Mouse (Mus musculus): Measurements from ENCODE around the gene Utp18.

The Utp18 gene

GRCm38 (mm10) chr11:93852546-93852945 lies 33.0 kb downstream of the Utp18 start:
- no peaks in the 10 kb centered on the region for H3K27me3 ChIP-seq (ENCODE audit: insufficient read depth, low read length)
- no peaks in the 10 kb centered on the region for H3K36me3 ChIP-seq (ENCODE audit: insufficient read depth, low read length)
- H3K4me3 ChIP-seq (replicated peaks; ENCODE audit: low read length), result no peak overlapping the region
- TF ChIP-seq NANOG (IDR thresholded peaks at IDR 0.05; ENCODE audit: borderline replicate concordance, low read length) (no peak), POU5F1 (IDR thresholded peaks at IDR 0.05; ENCODE audit: borderline replicate concordance, low read length) (no peak), CTCF (conservative IDR thresholded peaks at IDR 0.05; ENCODE audit: low read length) (no peak)
- no peaks in the 10 kb centered on the region for H3K4me1 ChIP-seq (replicated peaks; ENCODE audit: low read depth, low read length)
- H3K9me3 ChIP-seq (ENCODE audit: low read length), result no peaks in the 10 kb centered on the region

- H3K9me3 ChIP-seq (ENCODE audit: low read length), result no peaks in the 10 kb centered on the region
Observed at GRCm38 (mm10) chr11:93847342-93847741, 38.2 kb downstream of the Utp18 start.

DNA sequence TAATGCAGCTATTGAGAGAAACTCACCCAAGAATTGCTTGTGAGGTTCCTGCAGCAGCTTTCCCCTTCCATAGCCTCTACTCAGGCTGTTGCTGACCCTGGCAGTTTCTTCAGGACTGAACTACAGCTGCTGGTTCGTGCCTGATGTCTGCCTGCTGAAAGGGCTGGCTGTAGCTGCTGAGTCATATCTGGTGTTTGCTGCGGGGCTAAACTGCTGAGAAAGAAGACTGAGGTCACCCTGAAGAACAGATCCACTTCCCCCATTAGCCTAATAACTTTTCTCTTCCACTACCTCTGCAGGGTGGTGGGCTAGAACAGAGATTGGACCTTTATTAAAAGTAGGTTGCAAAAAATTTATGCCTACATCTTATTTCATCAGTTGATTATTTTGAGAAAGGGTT lies 49.8 kb downstream of the Utp18 start:
- TF ChIP-seq POU5F1 (IDR thresholded peaks at IDR 0.05; ENCODE audit: borderline replicate concordance, low read length), result no peak
- no peak for TF ChIP-seq NANOG (IDR thresholded peaks at IDR 0.05; ENCODE audit: borderline replicate concordance, low read length)
- TF ChIP-seq CTCF (conservative IDR thresholded peaks at IDR 0.05; ENCODE audit: low read length), result no peak
- Histone ChIP-seq H3K4me3 (replicated peaks; ENCODE audit: low read length) (no peak overlapping the region), H3K4me1 (replicated peaks; ENCODE audit: low read depth, low read length) (no peaks in the 10 kb centered on the region), H3K27me3 (ENCODE audit: insufficient read depth, low read length) (no peaks in the 10 kb centered on the region; the same call in 1 of the 2 replicates), H3K9me3 (ENCODE audit: low read length) (no peaks in the 10 kb centered on the region), H3K36me3 (ENCODE audit: insufficient read depth, low read length) (no peaks in the 10 kb centered on the region)

More at GRCm38 (mm10) chr11:93847342-93847741, 38.2 kb downstream of the Utp18 start:
- no peak for TF ChIP-seq POU5F1 (IDR thresholded peaks at IDR 0.05; ENCODE audit: borderline replicate concordance, low read length)
- no peak for TF ChIP-seq NANOG (IDR thresholded peaks at IDR 0.05; ENCODE audit: borderline replicate concordance, low read length)
- no peak for TF ChIP-seq CTCF (conservative IDR thresholded peaks at IDR 0.05; ENCODE audit: low read length)
- no peak overlapping the region for H3K4me3 ChIP-seq (replicated peaks; ENCODE audit: low read length)
- no peaks in the 10 kb centered on the region for H3K36me3 ChIP-seq (ENCODE audit: insufficient read depth, low read length)
- 0 out of 2 replicates have a peak, but pooled peaks cover 4% of the 10 kb centered on the region for H3K27me3 ChIP-seq (ENCODE audit: insufficient read depth, low read length)
- H3K4me1 ChIP-seq (replicated peaks; ENCODE audit: low read depth, low read length), result no peaks in the 10 kb centered on the region

DNA sequence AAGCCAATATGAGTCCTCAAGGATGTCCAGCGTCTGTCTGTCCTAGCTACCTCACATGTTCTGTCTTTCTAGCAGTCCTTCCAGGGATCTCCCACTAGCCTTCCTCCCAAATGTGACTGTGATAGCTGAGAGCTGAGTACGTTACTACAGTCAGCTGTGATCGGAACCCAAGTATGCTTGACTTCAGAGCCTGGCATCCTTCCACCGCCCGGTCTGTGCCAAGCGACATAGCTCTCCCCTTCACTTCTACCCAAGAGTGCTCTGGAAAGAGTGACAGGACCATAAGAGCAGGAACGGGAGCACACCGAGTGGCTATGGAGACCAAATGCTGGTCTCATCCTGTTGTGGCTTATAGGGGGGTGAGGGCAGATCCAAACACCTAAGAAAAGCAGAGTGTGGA lies 55.6 kb downstream of the Utp18 start:
- no peaks in the 10 kb centered on the region for H3K4me1 ChIP-seq (replicated peaks; ENCODE audit: low read depth, low read length)
- no peaks in the 10 kb centered on the region; the same call in 1 of the 2 replicates for H3K27me3 ChIP-seq (ENCODE audit: insufficient read depth, low read length)
- no peaks in the 10 kb centered on the region for H3K9me3 ChIP-seq (ENCODE audit: low read length)
- TF ChIP-seq NANOG (IDR thresholded peaks at IDR 0.05; ENCODE audit: borderline replicate concordance, low read length) (no peak), CTCF (conservative IDR thresholded peaks at IDR 0.05; ENCODE audit: low read length) (no peak), POU5F1 (IDR thresholded peaks at IDR 0.05; ENCODE audit: borderline replicate concordance, low read length) (no peak)
- no peak overlapping the region for H3K4me3 ChIP-seq (replicated peaks; ENCODE audit: low read length)
- no peaks in the 10 kb centered on the region for H3K36me3 ChIP-seq (ENCODE audit: insufficient read depth, low read length)

- H3K9me3 ChIP-seq (ENCODE audit: low read length), result no peaks in the 10 kb centered on the region
- no peaks in the 10 kb centered on the region; the same call in 1 of the 2 replicates for H3K27me3 ChIP-seq (ENCODE audit: insufficient read depth, low read length)
- no peaks in the 10 kb centered on the region for H3K4me1 ChIP-seq (replicated peaks; ENCODE audit: low read depth, low read length)
- TF ChIP-seq CTCF (conservative IDR thresholded peaks at IDR 0.05; ENCODE audit: low read length), result no peak
- TF ChIP-seq POU5F1 (IDR thresholded peaks at IDR 0.05; ENCODE audit: borderline replicate concordance, low read length), result no peak
- TF ChIP-seq NANOG (IDR thresholded peaks at IDR 0.05; ENCODE audit: borderline replicate concordance, low read length), result no peak
- H3K36me3 ChIP-seq (ENCODE audit: insufficient read depth, low read length), result no peaks in the 10 kb centered on the region
- H3K4me3 ChIP-seq (replicated peaks; ENCODE audit: low read length), result no peak overlapping the region
Observed at GRCm38 (mm10) chr11:93829327-93829679, 56.3 kb downstream of the Utp18 start.

GRCm38 (mm10) chr11:93828619-93829326 lies 56.8 kb downstream of the Utp18 start:
- Histone ChIP-seq H3K4me1 (replicated peaks; ENCODE audit: low read depth, low read length) (no peaks in the 10 kb centered on the region), H3K27me3 (ENCODE audit: insufficient read depth, low read length) (no peaks in the 10 kb centered on the region; the same call in 1 of the 2 replicates), H3K9me3 (ENCODE audit: low read length) (no peaks in the 10 kb centered on the region), H3K36me3 (ENCODE audit: insufficient read depth, low read length) (no peaks in the 10 kb centered on the region), H3K4me3 (replicated peaks; ENCODE audit: low read length) (no peak overlapping the region)
- TF ChIP-seq POU5F1 (IDR thresholded peaks at IDR 0.05; ENCODE audit: borderline replicate concordance, low read length), result no peak
- no peak for TF ChIP-seq CTCF (conservative IDR thresholded peaks at IDR 0.05; ENCODE audit: low read length)

DNA sequence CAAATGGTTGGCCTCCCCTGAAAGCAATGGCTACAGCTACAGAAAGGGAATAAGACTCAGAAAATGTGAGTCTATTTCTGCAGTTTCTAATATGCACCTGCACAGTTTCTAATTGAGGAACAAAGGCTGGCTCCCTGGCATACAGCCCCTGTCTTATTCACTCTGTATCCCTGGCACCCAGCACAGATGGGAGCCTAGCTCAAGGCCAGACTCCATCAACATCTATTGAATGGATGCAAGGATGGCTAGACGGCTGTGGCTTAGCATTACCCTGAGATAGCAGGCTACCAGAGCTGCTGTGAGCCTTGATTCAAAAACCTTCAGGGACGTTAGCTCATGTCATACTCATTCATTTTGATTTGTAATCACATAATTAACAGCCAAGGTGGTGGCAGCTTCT lies 63.3 kb downstream of the Utp18 start:
- TF ChIP-seq POU5F1 (IDR thresholded peaks at IDR 0.05; ENCODE audit: borderline replicate concordance, low read length) (no peak), CTCF (conservative IDR thresholded peaks at IDR 0.05; ENCODE audit: low read length) (no peak), NANOG (IDR thresholded peaks at IDR 0.05; ENCODE audit: borderline replicate concordance, low read length) (no peak)
- Histone ChIP-seq H3K4me1 (replicated peaks; ENCODE audit: low read depth, low read length) (no peaks in the 10 kb centered on the region), H3K4me3 (replicated peaks; ENCODE audit: low read length) (no peak overlapping the region), H3K36me3 (ENCODE audit: insufficient read depth, low read length) (no peaks in the 10 kb centered on the region), H3K9me3 (ENCODE audit: low read length) (no peaks in the 10 kb centered on the region), H3K27me3 (ENCODE audit: insufficient read depth, low read length) (no peaks in the 10 kb centered on the region)

GRCm38 (mm10) chr11:93821533-93821932 lies 64.0 kb downstream of the Utp18 start:
- TF ChIP-seq CTCF (conservative IDR thresholded peaks at IDR 0.05; ENCODE audit: low read length), result no peak
- TF ChIP-seq POU5F1 (IDR thresholded peaks at IDR 0.05; ENCODE audit: borderline replicate concordance, low read length), result no peak
- no peak for TF ChIP-seq NANOG (IDR thresholded peaks at IDR 0.05; ENCODE audit: borderline replicate concordance, low read length)
- H3K36me3 ChIP-seq (ENCODE audit: insufficient read depth, low read length), result no peaks in the 10 kb centered on the region
- H3K4me3 ChIP-seq (replicated peaks; ENCODE audit: low read length), result no peak overlapping the region
- H3K27me3 ChIP-seq (ENCODE audit: insufficient read depth, low read length), result no peaks in the 10 kb centered on the region
- no peaks in the 10 kb centered on the region for H3K9me3 ChIP-seq (ENCODE audit: low read length)
- no peaks in the 10 kb centered on the region for H3K4me1 ChIP-seq (replicated peaks; ENCODE audit: low read depth, low read length)
